Mouse (Mus musculus): ENCODE data around the gene Hcn2. TPM values are rescaled to one million over a fixed set of nuclear protein-coding genes. Genes with fewer than 3 reads are reported as not detected.
"Not testable (repeated sequence)": the region's sequence is repeated elsewhere in the genome, so short reads cannot be mapped to it uniquely, and the experiment has no call there.

Gene Hcn2
- total RNA-seq, 4 experiments from 2014 or later, result 0.39 to 0.86 (median 0.73) TPM

- DNase-seq (ENCODE audit: low spot score in 2 of 2), result no peak
Observed at GRCm38 (mm10) chr10:79743161-79743560, 26.7 kb downstream of the Hcn2 start.

GRCm38 (mm10) chr10:79743650-79744365 is 27.4 kb downstream of the Hcn2 start:
- DNase-seq (ENCODE audit: low spot score in 2 of 2), result no peak

GRCm38 (mm10) chr10:79745411-79745810 is 29.0 kb downstream of the Hcn2 start:
- no peak for DNase-seq (ENCODE audit: low spot score in 2 of 2)

- DNase-seq (ENCODE audit: low spot score in 2 of 2), result peak; percentile 97
Observed at GRCm38 (mm10) chr10:79745898-79746773, 29.7 kb downstream of the Hcn2 start, which contains the start of gene Polrmt. Gene Polrmt (minus strand): TSS chr10:79746581.

- DNase-seq (ENCODE audit: low spot score in 2 of 2), result no peak
Observed at GRCm38 (mm10) chr10:79746774-79747151, 30.3 kb downstream of the Hcn2 start.

- DNase-seq (ENCODE audit: low spot score in 2 of 2), result no peak
Observed at GRCm38 (mm10) chr10:79748496-79748895, 32.1 kb downstream of the Hcn2 start.

- peak; percentile 32 to 50 for DNase-seq (ENCODE audit: low spot score in 2 of 2)
Observed at GRCm38 (mm10) chr10:79754856-79755516, 38.6 kb downstream of the Hcn2 start, which contains the start of gene Fgf22. Gene Fgf22 (plus strand): TSS chr10:79755076.

- no peak for DNase-seq (ENCODE audit: low spot score in 2 of 2)
Observed at GRCm38 (mm10) chr10:79755854-79756253, 39.4 kb downstream of the Hcn2 start.

GRCm38 (mm10) chr10:79756660-79757059 is 40.2 kb downstream of the Hcn2 start:
- no peak for DNase-seq (ENCODE audit: low spot score in 2 of 2)

- not testable (repeated sequence) for DNase-seq (ENCODE audit: low spot score in 2 of 2)
Observed at GRCm38 (mm10) chr10:79759675-79760074, 43.2 kb downstream of the Hcn2 start.

- DNase-seq (ENCODE audit: low spot score in 2 of 2), result no peak
Observed at GRCm38 (mm10) chr10:79760603-79761143, 44.2 kb downstream of the Hcn2 start.

GRCm38 (mm10) chr10:79762875-79763274 is 46.4 kb downstream of the Hcn2 start:
- DNase-seq (ENCODE audit: low spot score in 2 of 2), result no peak

- DNase-seq (ENCODE audit: low spot score in 2 of 2), result no peak
Observed at GRCm38 (mm10) chr10:79764234-79764633, 47.8 kb downstream of the Hcn2 start.

GRCm38 (mm10) chr10:79765228-79765745 is 48.9 kb downstream of the Hcn2 start:
- DNase-seq (ENCODE audit: low spot score in 2 of 2), result no peak

GRCm38 (mm10) chr10:79766001-79766507 is 49.6 kb downstream of the Hcn2 start:
- no peak for DNase-seq (ENCODE audit: low spot score in 2 of 2)

GRCm38 (mm10) chr10:79766508-79767325 is 50.3 kb downstream of the Hcn2 start, which contains the start of gene Rnf126:
Gene Rnf126 (minus strand): TSS chr10:79766952.
- DNase-seq (ENCODE audit: low spot score in 2 of 2), result peak; percentile 99

GRCm38 (mm10) chr10:79767372-79768244 is 51.2 kb downstream of the Hcn2 start:
- DNase-seq (ENCODE audit: low spot score in 2 of 2), result peak; percentile 83 to 90

GRCm38 (mm10) chr10:79768400-79768799 is 52.0 kb downstream of the Hcn2 start:
- DNase-seq (ENCODE audit: low spot score in 2 of 2), result peak; percentile 51 to 53

- no peak for DNase-seq (ENCODE audit: low spot score in 2 of 2)
Observed at GRCm38 (mm10) chr10:79769329-79769728, 52.9 kb downstream of the Hcn2 start.
